Mouse (Mus musculus) limb, embryonic 12.5 days (tissue): ENCODE data around the gene Arid1b. TPM values are rescaled to one million over a fixed set of nuclear protein-coding genes. Genes with fewer than 3 reads are reported as not detected.

Experiments used
- ATAC-seq: fragments of 200-750 bp; cut with Nextera tagmentation; 2 replicates; pipeline ENCODE4 v1.8.0; 2017; ENCODE audit warnings: low read depth, moderate TSS enrichment; ENCODE audit not compliant: insufficient number of reproducible peaks, insufficient read depth, low FRiP score, low TSS enrichment
- H3K27ac ChIP-seq: fragments of 300-500 bp; sonication (generic); 2 replicates; pipeline ENCODE4 v1.5.1; 2016; ENCODE audit warnings: mild to moderate bottlenecking, moderate library complexity
- H3K27me3 ChIP-seq: fragments of 300-500 bp; sonication (generic); 2 replicates; pipeline ENCODE4 v1.6.1; 2016; ENCODE audit warnings: mild to moderate bottlenecking, moderate library complexity
- H3K36me3 ChIP-seq: fragments of 300-500 bp; sonication (generic); 2 replicates; pipeline ENCODE4 v1.6.1; 2016; ENCODE audit warnings: mild to moderate bottlenecking, moderate library complexity
- H3K4me1 ChIP-seq: fragments of 300-500 bp; sonication (generic); replicated peaks from 2 replicates; pipeline ENCODE4 v1.6.1; 2016
- H3K4me2 ChIP-seq: fragments of 300-500 bp; sonication (generic); 2 replicates; pipeline ENCODE4 v1.6.1; 2016; ENCODE audit warnings: mild to moderate bottlenecking, moderate library complexity
- H3K4me3 ChIP-seq: fragments of 300-500 bp; sonication (generic); replicated peaks from 2 replicates; pipeline ENCODE4 v1.5.1; 2016; ENCODE audit warnings: mild to moderate bottlenecking
- H3K9ac ChIP-seq: fragments of 300-500 bp; sonication (generic); replicated peaks from 2 replicates; pipeline ENCODE4 v1.6.1; 2016; ENCODE audit warnings: mild to moderate bottlenecking, moderate library complexity
- H3K9me3 ChIP-seq: fragments of 300-500 bp; sonication (generic); 2 replicates; pipeline ENCODE4 v1.6.1; 2016; ENCODE audit warnings: mild to moderate bottlenecking, moderate library complexity
- WGBS: fragments of 180-500 bp; shearing (Covaris S2); methylation state at CpG from one replicate; pipeline ENCODE4 v1.1.7; 2016; 5-methylcytosine and 5-hydroxymethylcytosine counted together
- polyA plus RNA-seq: library from polyadenylated mRNA; unstranded; fragments of >200 nt; fragmentation: Nextera tagmentation; extraction: Ambion mirVana; gene quantifications from 2 replicates; pipeline ENCODE4 v1.2.1, GENCODE M21; 2016

Gene Arid1b
- polyA plus RNA-seq, 1 experiment from 2014 or later: 18.2 TPM

DNA sequence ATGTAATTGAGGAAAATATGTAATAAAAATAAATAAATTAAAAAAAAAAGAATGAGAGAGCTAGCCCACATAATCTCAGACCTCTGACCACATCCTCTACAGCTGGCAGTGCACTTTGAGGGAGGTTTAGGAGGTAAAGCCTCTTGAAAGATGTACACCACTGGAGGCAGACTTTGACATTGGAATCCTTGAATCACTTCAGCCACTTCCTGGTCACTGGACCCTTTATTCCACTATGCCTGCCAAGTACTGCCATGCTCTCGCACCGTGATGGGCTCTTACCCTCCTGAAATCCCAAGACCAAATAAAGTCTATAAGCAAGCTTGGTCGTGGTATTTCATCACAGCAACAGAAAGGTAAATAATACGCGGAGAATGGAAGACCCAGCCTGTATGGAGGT is 25.3 kb upstream of the Arid1b start:
- no peak overlapping the region for H3K9ac ChIP-seq
- H3K9me3 ChIP-seq: no peaks in the 10 kb centered on the region
- no peak overlapping the region for H3K4me3 ChIP-seq
- no peak overlapping the region for H3K27ac ChIP-seq
- WGBS: 90% methylated on average over 5 of the region's 5 CpGs
- no peaks in the 10 kb centered on the region for H3K4me1 ChIP-seq
- no peaks in the 10 kb centered on the region for H3K27me3 ChIP-seq
- H3K36me3 ChIP-seq: no peaks in the 10 kb centered on the region
- ATAC-seq: no peak
- no peak overlapping the region for H3K4me2 ChIP-seq

DNA sequence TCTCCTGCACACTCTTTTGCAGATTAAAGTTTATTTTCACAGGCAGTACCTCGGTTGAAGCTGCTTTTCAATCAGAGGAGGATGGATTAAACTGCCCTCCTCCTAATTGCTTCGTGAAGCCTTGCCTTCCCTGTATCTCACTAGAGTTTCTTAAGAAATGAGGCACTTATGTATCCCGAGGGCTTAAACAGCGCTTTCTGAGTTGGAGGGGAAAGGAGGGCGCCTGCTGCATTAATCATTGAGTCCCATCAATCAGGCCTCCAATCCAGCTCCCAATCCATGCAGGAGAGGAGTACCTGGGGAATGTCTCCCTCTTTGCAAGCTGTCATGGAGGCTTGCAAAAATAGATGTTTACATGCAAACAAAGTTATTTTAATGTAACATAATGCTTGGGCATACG is 21.9 kb upstream of the Arid1b start:
- no peak overlapping the region for H3K4me2 ChIP-seq

DNA sequence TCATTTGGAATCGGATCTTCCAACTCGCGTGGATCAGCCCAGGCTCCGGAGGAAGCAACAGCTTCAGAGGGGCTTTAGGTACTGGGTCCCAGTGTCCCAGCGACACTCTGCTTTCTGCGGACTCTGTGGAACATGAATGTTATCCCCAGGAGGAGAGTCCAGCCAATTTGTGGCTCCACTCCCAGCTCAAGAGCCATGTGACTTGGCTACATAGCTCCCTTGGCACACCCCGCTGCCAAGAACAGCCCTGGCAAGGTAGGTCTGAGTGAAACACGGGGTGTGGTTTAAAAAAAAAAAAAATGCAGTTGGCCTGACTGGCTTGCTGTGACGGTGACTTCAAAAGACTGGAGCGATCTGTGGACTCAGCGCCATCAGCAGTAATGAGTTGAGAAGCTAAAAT is 19.4 kb upstream of the Arid1b start:
- H3K4me3 ChIP-seq: no peak overlapping the region
- no peaks in the 10 kb centered on the region for H3K27me3 ChIP-seq
- H3K9me3 ChIP-seq: no peaks in the 10 kb centered on the region
- no peak overlapping the region for H3K9ac ChIP-seq
- no peaks in the 10 kb centered on the region for H3K4me1 ChIP-seq
- ATAC-seq: no peak
- H3K36me3 ChIP-seq: no peaks in the 10 kb centered on the region
- WGBS: 73% methylated on average over 11 of the region's 11 CpGs
- no peak overlapping the region for H3K27ac ChIP-seq
- H3K4me2 ChIP-seq: no peak overlapping the region

More for the DNA sequence above, 21.9 kb upstream of the Arid1b start:
- ATAC-seq: no peak
- Histone ChIP-seq H3K4me3 (no peak overlapping the region), H3K9me3 (no peaks in the 10 kb centered on the region), H3K9ac (no peak overlapping the region), H3K4me1 (no peaks in the 10 kb centered on the region), H3K27me3 (no peaks in the 10 kb centered on the region), H3K27ac (no peak overlapping the region), H3K36me3 (no peaks in the 10 kb centered on the region)
- WGBS: 51% methylated on average over 6 of the region's 6 CpGs

DNA sequence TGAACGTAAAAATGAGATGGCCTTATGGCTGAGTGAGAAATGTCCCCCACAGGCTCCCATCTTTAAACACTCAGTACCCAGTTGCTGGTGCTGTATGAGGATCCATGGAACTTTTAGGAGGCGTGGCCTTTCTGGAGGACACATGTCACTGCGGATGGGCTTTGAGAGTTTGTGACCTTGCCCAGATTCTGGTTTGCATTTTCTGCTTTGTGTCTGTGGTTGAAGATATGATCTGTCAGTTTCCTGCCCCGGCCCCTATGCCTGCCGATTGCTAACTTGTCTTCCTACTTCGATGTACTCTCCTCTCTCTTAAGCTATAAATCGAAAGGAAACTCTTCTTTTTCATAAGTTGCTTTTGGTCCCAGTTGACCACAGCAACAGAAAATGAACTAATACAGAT is 14.0 kb upstream of the Arid1b start:
- no peak overlapping the region for H3K4me3 ChIP-seq
- H3K9me3 ChIP-seq: no peaks in the 10 kb centered on the region
- no peaks in the 10 kb centered on the region for H3K4me1 ChIP-seq
- WGBS: 87% methylated on average over 7 of the region's 7 CpGs
- no peak overlapping the region for H3K4me2 ChIP-seq
- H3K27me3 ChIP-seq: no peaks in the 10 kb centered on the region
- no peaks in the 10 kb centered on the region for H3K36me3 ChIP-seq
- no peak overlapping the region for H3K27ac ChIP-seq
- no peak overlapping the region for H3K9ac ChIP-seq
- ATAC-seq: no peak

DNA sequence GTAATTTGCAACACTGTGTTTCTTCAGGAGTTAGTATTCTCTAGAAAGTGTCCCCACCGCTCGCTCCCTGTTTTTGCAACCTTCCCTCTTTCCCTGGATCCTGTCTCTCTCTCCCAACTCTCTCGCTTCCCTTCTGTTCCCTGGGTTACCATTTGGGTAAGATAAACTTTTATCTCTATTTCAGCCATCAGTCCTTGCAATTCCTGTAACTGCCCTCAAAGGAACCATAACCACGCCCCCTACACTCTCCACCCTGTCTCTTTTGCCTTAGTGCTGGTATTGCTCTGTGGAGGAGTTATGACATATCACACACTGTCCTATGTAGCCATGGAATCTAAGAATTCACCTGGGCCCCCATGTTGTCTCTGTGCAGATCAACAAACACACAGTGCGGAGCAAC is 11.3 kb upstream of the Arid1b start:
- Histone ChIP-seq H3K27me3 (no peaks in the 10 kb centered on the region), H3K36me3 (no peaks in the 10 kb centered on the region), H3K9ac (no peak overlapping the region), H3K4me2 (no peak overlapping the region), H3K27ac (no peak overlapping the region), H3K4me3 (no peak overlapping the region), H3K9me3 (no peaks in the 10 kb centered on the region), H3K4me1 (no peaks in the 10 kb centered on the region)
- ATAC-seq: no peak
- 84% methylated on average over 5 of the region's 5 CpGs for WGBS

DNA sequence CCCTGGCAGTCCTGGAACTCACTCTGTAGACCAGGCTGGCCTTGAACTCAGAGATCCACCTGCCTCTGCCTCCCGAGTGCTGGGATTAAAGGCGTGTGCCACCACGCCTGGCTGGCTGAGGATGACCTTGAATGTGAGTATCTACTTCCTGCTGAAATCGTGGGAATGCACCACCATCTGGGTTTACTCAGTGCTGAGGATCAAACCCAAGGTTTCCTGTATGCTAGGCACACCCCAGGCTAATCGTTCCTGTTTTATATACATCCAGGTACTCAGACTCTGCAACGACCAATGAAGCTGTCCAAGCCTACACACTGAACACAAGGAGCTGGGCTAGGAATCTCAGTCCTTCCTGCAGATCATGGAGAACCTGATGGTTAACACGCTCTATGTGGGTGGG is 9.4 kb upstream of the Arid1b start:
- H3K4me1 ChIP-seq: peaks cover 7% of the 10 kb centered on the region; the same call in 1 of the 2 replicates
- H3K27me3 ChIP-seq: no peaks in the 10 kb centered on the region
- H3K27ac ChIP-seq: no peak overlapping the region
- H3K36me3 ChIP-seq: no peaks in the 10 kb centered on the region
- H3K4me3 ChIP-seq: no peak overlapping the region
- no peak for ATAC-seq
- 0 out of 2 replicates have a peak, but pooled peaks cover 2% of the 10 kb centered on the region for H3K9me3 ChIP-seq
- no peak overlapping the region for H3K9ac ChIP-seq
- H3K4me2 ChIP-seq: no peak overlapping the region
- 70% methylated on average over 7 of the region's 7 CpGs for WGBS

DNA sequence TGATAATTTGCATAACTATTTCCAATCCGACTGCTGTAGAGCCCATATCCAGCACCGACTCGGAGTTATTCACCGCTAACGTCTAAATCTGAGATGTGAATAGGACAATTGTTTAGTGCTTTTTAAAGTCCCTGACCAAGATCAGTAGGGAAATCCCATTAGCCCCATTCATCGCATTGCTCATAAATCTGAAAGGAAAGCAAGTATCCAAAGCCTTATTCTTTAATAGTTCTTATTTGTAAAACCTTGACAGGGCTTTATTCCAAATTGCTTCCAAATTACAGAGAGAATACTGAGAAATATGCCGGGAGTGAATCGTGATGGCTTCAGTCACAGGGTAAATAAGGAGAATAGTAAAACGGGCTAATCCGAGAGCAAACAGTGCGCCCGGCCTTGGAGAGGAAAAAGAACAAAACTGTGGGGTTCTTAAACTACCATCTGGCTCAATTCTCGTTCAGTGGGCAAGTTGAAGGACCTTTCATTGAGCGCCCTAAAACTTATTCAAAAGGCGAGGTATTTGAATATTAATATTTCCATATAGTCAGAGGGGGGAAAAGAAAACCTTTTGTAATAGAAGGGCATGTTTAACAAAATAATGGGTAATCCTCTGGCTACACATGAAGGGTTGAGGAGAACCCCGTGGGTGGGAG is 3.1 kb upstream of the Arid1b start:
- no peak for ATAC-seq
- Histone ChIP-seq H3K9ac (no peak overlapping the region), H3K4me2 (no peak overlapping the region), H3K4me1 (peaks cover 27% of the 10 kb centered on the region), H3K27me3 (no peaks in the 10 kb centered on the region), H3K4me3 (no peak overlapping the region), H3K9me3 (0 out of 2 replicates have a peak, but pooled peaks cover 2% of the 10 kb centered on the region), H3K27ac (no peak overlapping the region), H3K36me3 (no peaks in the 10 kb centered on the region)
- WGBS: 79% methylated on average over 16 of the region's 16 CpGs

DNA sequence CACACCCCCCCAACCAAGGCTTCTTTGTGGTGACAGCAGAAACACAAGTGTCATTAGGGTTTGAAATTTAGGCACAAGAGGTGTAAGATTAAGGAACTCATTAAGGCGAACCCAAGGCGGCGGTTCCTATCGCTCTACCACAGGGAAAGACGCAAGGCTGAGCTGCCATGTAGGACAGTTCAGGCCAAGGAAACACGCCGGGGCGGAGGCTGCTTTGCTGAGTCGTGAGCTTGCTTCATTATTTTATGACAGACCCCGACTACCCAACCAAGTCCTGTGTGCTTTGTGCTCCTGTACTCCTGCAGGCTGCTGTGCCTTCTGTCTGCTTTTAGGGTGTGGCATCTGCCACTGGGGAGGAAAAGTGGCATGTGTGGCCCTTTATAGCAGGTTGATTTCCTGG is 2.5 kb upstream of the Arid1b start:
- Histone ChIP-seq H3K36me3 (no peaks in the 10 kb centered on the region), H3K27me3 (no peaks in the 10 kb centered on the region), H3K4me2 (no peak overlapping the region), H3K9me3 (0 out of 2 replicates have a peak, but pooled peaks cover 2% of the 10 kb centered on the region), H3K4me3 (no peak overlapping the region), H3K4me1 (peaks cover 27% of the 10 kb centered on the region), H3K27ac (no peak overlapping the region), H3K9ac (no peak overlapping the region)
- WGBS: 80% methylated on average over 10 of the region's 10 CpGs
- ATAC-seq: no peak

DNA sequence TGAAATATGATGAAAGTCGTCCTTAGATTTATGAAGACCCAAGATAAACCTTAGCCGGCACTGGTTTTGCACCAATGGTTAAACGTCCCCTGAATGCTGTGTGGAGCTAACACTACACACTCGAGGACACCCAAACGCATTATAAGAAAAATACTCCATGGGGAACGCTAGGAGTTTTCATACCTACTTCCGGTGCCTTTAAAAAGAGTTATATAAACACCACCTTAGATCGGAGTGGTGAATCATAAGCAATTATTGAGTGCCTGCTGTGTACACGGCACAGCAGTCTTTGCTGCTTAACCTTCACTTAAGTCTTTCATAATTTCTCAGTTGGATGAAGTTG is 664 bp upstream of the Arid1b start:
- Histone ChIP-seq H3K4me2 (peak overlapping the region; percentile 77), H3K36me3 (no peaks in the 10 kb centered on the region), H3K9me3 (0 out of 2 replicates have a peak, but pooled peaks cover 2% of the 10 kb centered on the region), H3K27me3 (no peaks in the 10 kb centered on the region), H3K9ac (peak overlapping the region; percentile 100), H3K27ac (peak overlapping the region; percentile 100), H3K4me1 (peaks cover 28% of the 10 kb centered on the region), H3K4me3 (peak overlapping the region; percentile 97)
- 5% methylated on average over 9 of the region's 9 CpGs for whole genome bisulfite sequencing
- no peak for ATAC-seq

DNA sequence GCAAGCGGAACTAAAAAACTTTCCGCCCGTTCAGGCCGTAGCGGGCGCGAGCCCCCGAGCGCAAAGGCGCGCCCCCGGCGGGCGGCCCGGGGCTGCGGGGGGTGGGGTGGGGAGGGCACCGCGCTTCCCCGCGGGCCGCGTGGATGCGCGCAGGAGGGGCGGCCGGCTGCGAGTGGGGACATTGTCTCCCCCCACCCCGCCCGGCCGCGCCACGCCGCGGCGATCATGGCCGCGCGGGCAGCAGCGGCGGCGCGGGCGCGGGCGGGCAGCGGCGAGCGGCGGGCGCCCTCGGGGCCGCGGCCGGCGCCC is 326 bp downstream of the Arid1b start:
- Histone ChIP-seq H3K9me3 (no peaks in the 10 kb centered on the region), H3K27ac (peak overlapping the region; percentile 100), H3K4me1 (peaks cover 28% of the 10 kb centered on the region), H3K4me2 (peak overlapping the region; percentile 77), H3K4me3 (peak overlapping the region; percentile 97), H3K27me3 (no peaks in the 10 kb centered on the region), H3K9ac (peak overlapping the region; percentile 100), H3K36me3 (no peaks in the 10 kb centered on the region)
- no peak; the same call in none of the 2 replicates for ATAC-seq
- 0% methylated on average over 10 of the region's 55 CpGs for WGBS

DNA sequence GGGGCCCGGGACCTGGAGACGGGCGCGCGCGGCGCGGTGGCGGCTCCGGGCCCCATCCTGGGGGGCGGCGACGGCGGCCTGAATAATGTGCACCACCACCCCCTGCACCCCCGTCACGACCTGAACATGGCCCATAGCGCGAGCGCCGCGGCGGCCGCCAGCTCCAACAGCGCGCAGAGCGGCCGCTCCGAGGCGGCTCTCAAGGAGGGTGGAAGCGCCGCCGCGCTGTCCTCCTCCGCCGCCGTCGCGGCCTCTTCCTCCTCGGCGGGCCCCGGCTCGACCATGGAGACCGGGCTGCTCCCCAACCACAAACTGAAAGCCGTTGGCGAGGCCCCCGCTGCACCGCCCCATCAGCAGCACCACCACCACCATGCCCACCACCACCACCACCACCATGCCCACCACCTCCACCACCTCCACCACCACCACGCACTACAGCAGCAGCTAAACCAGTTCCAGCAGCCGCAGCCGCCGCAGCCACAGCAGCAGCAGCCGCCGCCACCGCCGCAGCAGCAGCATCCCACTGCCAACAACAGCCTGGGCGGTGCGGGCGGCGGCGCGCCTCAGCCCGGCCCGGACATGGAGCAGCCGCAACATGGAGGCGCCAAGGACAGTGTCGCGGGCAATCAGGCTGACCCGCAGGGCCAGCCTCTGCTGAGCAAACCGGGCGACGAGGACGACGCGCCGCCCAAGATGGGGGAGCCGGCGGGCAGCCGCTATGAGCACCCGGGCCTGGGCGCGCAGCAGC is 855 bp downstream of the Arid1b start:
- no peaks in the 10 kb centered on the region for H3K36me3 ChIP-seq
- H3K4me2 ChIP-seq: peak overlapping the region; percentile 77
- H3K9me3 ChIP-seq: no peaks in the 10 kb centered on the region
- H3K4me3 ChIP-seq: peak overlapping the region; percentile 97
- H3K27me3 ChIP-seq: no peaks in the 10 kb centered on the region
- H3K27ac ChIP-seq: peak overlapping the region; percentile 100
- peak; percentile 67 for ATAC-seq
- WGBS: 0% methylated on average over 51 of the region's 81 CpGs
- peak overlapping the region; percentile 100 for H3K9ac ChIP-seq
- peaks cover 32% of the 10 kb centered on the region for H3K4me1 ChIP-seq
